Mouse (Mus musculus) heart, adult 2 months (tissue): ENCODE measurements around the gene Irf8. TPM values are rescaled to one million over a fixed set of nuclear protein-coding genes. Genes with fewer than 3 reads are reported as not detected.

Experiments
- DNase-seq, 2 experiments: peaks; one replicate each; pipeline ENCODE4 v3.0.0; 2021
- H3K27ac ChIP-seq: fragments of 200-600 bp; 2 replicates; pipeline ENCODE4 v1.8.1; 2022
- H3K27me3 ChIP-seq: fragments of 200-500 bp; 2 replicates; pipeline ENCODE4 v1.6.1; 2012; ENCODE audit warnings: mild to moderate bottlenecking, low read length, inconsistent platforms, mixed read lengths; ENCODE audit not compliant: control insufficient read depth, insufficient read depth
- H3K36me3 ChIP-seq: fragments of 200-500 bp; 2 replicates; pipeline ENCODE4 v1.6.1; 2012; ENCODE audit warnings: low read length, inconsistent platforms; ENCODE audit not compliant: control insufficient read depth, insufficient read depth
- H3K4me1 ChIP-seq: fragments of 200-500 bp; 2 replicates; pipeline ENCODE4 v1.6.1; 2011; ENCODE audit warnings: low read length; ENCODE audit not compliant: control insufficient read depth, insufficient read depth
- H3K4me3 ChIP-seq: fragments of 200-600 bp; 2 replicates; pipeline ENCODE4 v1.8.1; 2022
- H3K79me2 ChIP-seq: fragments of 200-500 bp; replicated peaks from 2 replicates; pipeline ENCODE4 v1.6.1; 2012; ENCODE audit warnings: mild to moderate bottlenecking, inconsistent platforms, low read length, moderate library complexity, mixed read lengths; ENCODE audit not compliant: control insufficient read depth, insufficient read depth
- H3K9ac ChIP-seq: fragments of 200-500 bp; 2 replicates; pipeline ENCODE4 v1.6.1; 2012; ENCODE audit warnings: low read depth, mild to moderate bottlenecking, control low read depth, inconsistent platforms, low read length, mixed read lengths
- CTCF ChIP-seq: fragments of 200-600 bp; IDR thresholded peaks from 2 replicates; pipeline ENCODE4 v1.8.1; 2022; ENCODE audit warnings: antibody characterized with exemption, mild to moderate bottlenecking, moderate library complexity
- EP300 ChIP-seq: fragments of 200-500 bp; IDR thresholded peaks from 2 replicates; pipeline ENCODE4 v1.6.1; 2011; ENCODE audit warnings: low read depth, low read length, control low read depth; ENCODE audit not compliant: insufficient read depth
- POLR2A ChIP-seq: fragments of 200-500 bp; IDR thresholded peaks from 2 replicates; pipeline ENCODE4 v1.6.1; 2011; ENCODE audit warnings: mild to moderate bottlenecking, low read depth, low read length, control low read depth; ENCODE audit not compliant: insufficient read depth
- WGBS: fragments of 180-500 bp; shearing (Covaris S2); methylation state at CpG from one replicate; pipeline ENCODE4 v1.1.7; 2018; 5-methylcytosine and 5-hydroxymethylcytosine counted together
- intact Hi-C: fragments of 180-260 bp; cut with DNase I; formaldehyde crosslinking; loops from one replicate; pipeline ENCODE4 v1.15.1; 2025
- polyA plus RNA-seq: library from polyadenylated mRNA; depleted of rRNA; stranded (reverse); fragments of >200 nt; gene quantifications from 2 replicates; pipeline ENCODE4 v1.2.3, GENCODE M21; 2012
- total RNA-seq, 2 experiments: library from RNA; stranded (reverse); gene quantifications; 2 replicates each; pipeline ENCODE4 v1.2.3; 2021

Irf8 gene
- total and polyA plus RNA-seq, 3 experiments: 3.6 to 4.9 (median 3.8) TPM

DNA sequence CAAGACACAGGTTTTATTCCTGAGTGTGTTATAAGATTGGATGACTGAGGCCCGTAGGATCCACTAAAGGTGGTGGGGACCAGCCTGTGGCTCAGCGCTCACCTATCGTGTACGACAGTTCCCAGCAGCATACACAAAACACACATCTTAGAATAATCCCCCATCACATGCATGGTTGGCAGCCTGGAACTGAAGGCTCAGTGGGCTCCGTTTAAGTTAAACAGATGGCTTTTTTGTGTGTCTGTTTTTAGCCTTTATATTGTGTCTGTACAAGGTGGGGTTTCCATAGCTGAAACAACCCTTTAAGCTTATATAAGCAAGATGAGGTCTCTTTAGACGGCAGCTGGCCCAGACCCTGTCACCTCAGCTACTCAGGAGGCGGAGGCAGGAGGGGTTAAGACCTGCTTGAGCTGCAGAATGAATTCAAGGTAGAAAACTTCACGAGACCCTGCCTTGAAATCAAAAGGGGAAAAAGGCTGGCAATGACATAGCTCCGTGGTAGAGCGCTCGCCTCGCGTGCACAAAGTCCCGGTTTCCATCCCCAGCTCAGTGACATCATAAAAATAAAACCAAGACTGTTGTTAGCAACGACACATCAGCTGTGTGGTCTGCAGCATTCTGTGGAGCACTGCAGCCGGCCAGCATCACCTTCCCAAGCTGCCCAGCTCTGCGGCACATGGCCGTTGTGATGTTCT is 10.0 kb downstream of the Irf8 start:
- intact Hi-C loops: no loop called here
- H3K27me3 ChIP-seq: no peaks in the 10 kb centered on the region
- H3K4me1 ChIP-seq: no peaks in the 10 kb centered on the region
- TF ChIP-seq EP300: no peak
- TF ChIP-seq POLR2A: no peak
- TF ChIP-seq CTCF: no peak
- WGBS: 88% methylated on average over 18 of the region's 18 CpGs
- no peaks in the 10 kb centered on the region for H3K79me2 ChIP-seq
- peak in 1 of 2 experiments; percentile 13 for DNase-seq
- no peaks in the 10 kb centered on the region for H3K36me3 ChIP-seq
- H3K9ac ChIP-seq: no peak overlapping the region
- H3K4me3 ChIP-seq: no peak overlapping the region
- no peak overlapping the region for H3K27ac ChIP-seq

DNA sequence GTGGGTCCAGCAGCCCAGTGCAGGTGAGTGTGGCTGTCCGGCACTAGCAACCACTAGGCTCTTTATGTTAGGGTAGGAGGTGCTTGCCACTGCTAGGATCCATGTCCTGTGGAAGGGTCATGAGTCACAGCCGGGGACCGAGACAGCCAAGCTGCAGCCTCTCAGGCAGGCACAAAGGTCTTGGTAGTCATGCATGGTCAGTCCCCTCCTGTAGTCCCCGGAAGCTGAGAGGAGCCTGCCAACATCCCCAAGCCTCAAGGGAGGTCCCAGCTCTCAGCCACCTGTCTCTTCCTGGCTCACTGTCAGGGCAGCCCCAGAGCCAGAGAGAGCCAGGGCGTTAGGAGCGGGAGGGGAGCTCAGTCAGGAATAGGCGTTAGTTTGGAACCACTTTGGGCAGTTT is 11.1 kb downstream of the Irf8 start:
- Histone ChIP-seq H3K4me1 (peaks cover 6% of the 10 kb centered on the region), H3K79me2 (no peaks in the 10 kb centered on the region), H3K9ac (no peak overlapping the region), H3K27ac (no peak overlapping the region), H3K36me3 (no peaks in the 10 kb centered on the region), H3K27me3 (no peaks in the 10 kb centered on the region), H3K4me3 (no peak overlapping the region)
- no peak for TF ChIP-seq CTCF
- no peak for TF ChIP-seq POLR2A
- 74% methylated on average over 7 of the region's 7 CpGs for WGBS
- peak in 1 of 2 experiments; percentile 19 for DNase-seq
- intact Hi-C loops: no loop called here

GRCm38 (mm10) chr8:120750616-120751015 is 14.5 kb downstream of the Irf8 start:
- Histone ChIP-seq H3K9ac (no peak overlapping the region), H3K79me2 (no peaks in the 10 kb centered on the region), H3K36me3 (no peaks in the 10 kb centered on the region), H3K4me3 (no peak overlapping the region), H3K27ac (no peak overlapping the region), H3K27me3 (no peaks in the 10 kb centered on the region), H3K4me1 (peaks cover 8% of the 10 kb centered on the region)
- DNase-seq: peak in 1 of 2 experiments; percentile 26
- WGBS: 90% methylated on average over 9 of the region's 9 CpGs
- intact Hi-C loops: loop anchor here (5.0 kb wide), 1 partner anchor 53 kb away; no protein-coding TSS in a partner anchor
- no peak for TF ChIP-seq CTCF
- TF ChIP-seq POLR2A: no peak
- TF ChIP-seq EP300: no peak

DNA sequence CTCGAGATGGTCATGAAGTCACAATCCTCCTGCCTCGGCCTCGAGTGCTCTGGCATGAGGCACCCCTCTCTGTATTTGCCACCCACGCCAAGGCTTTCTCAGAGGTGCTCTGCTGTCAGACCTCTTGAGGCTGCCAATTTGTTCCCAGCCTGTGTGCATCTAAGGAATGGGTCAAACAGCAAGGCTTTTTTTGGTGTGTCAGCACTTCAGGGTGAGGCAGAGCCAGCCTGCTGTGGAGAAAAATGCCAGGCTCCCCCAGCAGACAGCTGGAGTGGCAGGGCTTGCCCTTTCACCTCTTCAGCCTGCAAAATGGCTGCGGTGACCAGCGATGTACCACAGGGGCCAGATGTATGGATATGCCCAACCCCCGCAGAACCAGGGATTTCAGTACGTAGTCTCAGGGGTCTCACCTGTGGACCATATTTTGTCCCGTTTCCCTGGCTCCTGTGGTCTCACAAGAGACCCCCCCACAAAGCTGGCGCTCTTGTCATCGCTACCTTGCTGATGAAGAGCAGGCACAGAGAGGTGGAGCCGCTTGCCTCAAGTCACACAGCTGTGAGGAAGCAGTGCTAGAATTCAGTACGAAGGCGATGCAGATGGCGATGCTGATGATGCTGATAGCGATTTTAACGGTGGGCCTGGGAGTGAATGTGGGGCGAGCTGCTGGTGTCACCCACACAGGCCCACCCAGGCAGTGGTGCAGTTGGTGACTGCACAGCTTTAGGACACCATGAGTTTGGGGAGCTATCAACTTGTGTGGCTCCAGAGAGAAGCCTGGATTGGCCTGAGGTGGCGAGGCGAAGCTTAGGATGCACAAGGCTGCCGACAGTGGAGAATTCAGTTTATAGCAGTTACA is 15.3 kb downstream of the Irf8 start:
- no peaks in the 10 kb centered on the region for H3K27me3 ChIP-seq
- H3K27ac ChIP-seq: peak overlapping the region; percentile 73
- peaks cover 8% of the 10 kb centered on the region for H3K4me1 ChIP-seq
- H3K79me2 ChIP-seq: no peaks in the 10 kb centered on the region
- no peak for TF ChIP-seq EP300
- no peak for TF ChIP-seq CTCF
- TF ChIP-seq POLR2A: no peak
- WGBS: 57% methylated on average over 21 of the region's 21 CpGs
- DNase-seq: no peak
- H3K4me3 ChIP-seq: peak overlapping the region; percentile 29; the same call in 1 of the 2 replicates
- H3K36me3 ChIP-seq: no peaks in the 10 kb centered on the region
- peak overlapping the region; percentile 34 for H3K9ac ChIP-seq
- intact Hi-C loops: loop anchor here (5.0 kb wide), 1 partner anchor 54 kb away; no protein-coding TSS in a partner anchor

GRCm38 (mm10) chr8:120752082-120752452 is 15.9 kb downstream of the Irf8 start:
- H3K27ac ChIP-seq: peak overlapping the region; percentile 73
- H3K79me2 ChIP-seq: no peaks in the 10 kb centered on the region
- WGBS: 4% methylated on average over 12 of the region's 12 CpGs
- H3K27me3 ChIP-seq: no peaks in the 10 kb centered on the region
- TF ChIP-seq CTCF (no peak), EP300 (peak; percentile 86), POLR2A (no peak)
- H3K36me3 ChIP-seq: no peaks in the 10 kb centered on the region
- H3K4me1 ChIP-seq: peaks cover 8% of the 10 kb centered on the region
- DNase-seq: peak; percentile 72 to 79
- no peak overlapping the region for H3K9ac ChIP-seq
- no peak overlapping the region; the same call in 1 of the 2 replicates for H3K4me3 ChIP-seq
- intact Hi-C loops: loop anchor here (5.0 kb wide), 1 partner anchor 55 kb away; no protein-coding TSS in a partner anchor
